Mouse (Mus musculus): ENCODE measurements at regions not wholly inside any gene's neighbourhood (a gene's known extent, or its start where the extent isn't known, plus 50 kb on each side); places are given as distances from the start of the nearest gene placed in this dataset.
"Not testable (repeated sequence)": the region's sequence is repeated elsewhere in the genome, so short reads cannot be mapped to it uniquely, and the experiment has no call there.

DNA sequence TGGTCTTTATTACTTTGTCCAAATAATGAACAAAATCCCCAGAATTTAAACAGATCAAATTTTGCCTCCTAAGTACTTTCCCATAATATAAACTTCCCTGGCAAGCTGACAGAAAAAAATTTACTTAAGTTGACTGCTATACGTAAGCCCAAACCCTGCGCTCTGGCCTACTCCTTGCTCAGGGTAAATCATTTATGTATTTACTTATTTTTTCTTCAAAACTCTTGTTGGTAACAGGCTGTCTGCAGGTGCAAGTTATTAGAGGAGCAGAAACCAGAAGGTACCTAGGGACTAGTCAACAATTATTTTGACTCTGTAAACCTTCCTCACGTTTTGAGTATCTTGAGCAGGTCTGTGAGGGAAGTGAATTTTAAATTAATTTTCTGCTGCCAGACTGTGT is 2615.7 kb downstream of the Poteg start:
- intact Hi-C loops (cut with DNase I), result no loop called here

DNA sequence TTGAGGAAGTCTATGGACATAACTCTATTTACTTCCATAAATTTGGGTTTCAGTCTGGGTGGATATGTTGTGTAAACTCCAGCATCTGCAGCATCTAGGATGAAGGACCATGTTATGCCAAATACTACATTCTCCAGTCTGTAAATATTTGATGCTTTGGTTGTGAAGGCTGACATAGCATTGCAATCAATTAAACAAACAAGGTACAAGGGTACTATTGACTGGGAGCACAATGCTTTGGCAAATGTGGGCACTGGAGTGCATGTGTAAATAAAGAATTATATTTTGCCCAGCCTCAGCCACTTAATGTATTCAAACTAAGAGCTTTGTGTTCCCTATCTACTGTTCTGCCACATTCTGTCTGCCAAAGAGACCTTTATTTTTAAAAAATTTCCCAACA is 2630.3 kb downstream of the Poteg start:
- intact Hi-C loops (cut with DNase I), result no loop called here

DNA sequence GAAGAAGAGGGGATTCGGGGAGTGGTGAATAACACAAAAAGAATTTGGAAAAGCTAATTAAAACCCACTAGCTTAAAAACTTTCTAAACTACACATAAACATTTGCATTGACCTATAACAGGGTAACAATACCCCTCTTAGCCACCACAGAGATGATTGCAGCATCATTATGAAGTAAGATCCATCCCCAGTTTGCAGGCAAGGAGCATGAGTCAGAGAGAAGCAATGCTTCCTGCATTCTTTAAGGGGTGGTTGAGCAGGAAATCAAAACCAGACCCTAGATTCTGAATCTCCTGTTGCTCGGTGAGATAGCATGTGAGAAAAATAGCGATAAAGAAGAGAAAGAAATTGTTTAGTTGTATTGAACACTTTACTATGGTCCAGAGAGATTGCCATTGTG is 2680.3 kb downstream of the Poteg start:
- intact Hi-C loops (cut with DNase I), result no loop called here

DNA sequence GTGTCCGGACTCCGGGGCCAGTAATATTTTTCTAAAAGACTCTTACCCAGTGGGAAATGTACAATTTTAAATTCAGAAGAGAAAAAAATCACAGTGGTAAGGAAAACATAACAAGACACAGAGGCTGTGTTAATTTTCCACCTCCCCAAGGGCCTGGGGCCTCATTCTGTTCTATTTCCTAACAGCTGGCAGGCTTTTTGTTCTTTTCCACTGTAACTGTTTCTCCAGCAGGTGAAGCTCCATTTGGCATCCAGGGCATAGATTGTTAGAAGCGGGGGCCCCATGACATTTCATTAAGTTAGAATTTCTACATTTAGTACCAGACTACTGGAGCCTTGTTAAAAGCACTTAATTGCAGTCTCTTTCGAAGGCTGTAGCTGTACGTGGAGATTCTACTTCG is 2687.5 kb downstream of the Poteg start:
- intact Hi-C loops (cut with DNase I), result no loop called here

DNA sequence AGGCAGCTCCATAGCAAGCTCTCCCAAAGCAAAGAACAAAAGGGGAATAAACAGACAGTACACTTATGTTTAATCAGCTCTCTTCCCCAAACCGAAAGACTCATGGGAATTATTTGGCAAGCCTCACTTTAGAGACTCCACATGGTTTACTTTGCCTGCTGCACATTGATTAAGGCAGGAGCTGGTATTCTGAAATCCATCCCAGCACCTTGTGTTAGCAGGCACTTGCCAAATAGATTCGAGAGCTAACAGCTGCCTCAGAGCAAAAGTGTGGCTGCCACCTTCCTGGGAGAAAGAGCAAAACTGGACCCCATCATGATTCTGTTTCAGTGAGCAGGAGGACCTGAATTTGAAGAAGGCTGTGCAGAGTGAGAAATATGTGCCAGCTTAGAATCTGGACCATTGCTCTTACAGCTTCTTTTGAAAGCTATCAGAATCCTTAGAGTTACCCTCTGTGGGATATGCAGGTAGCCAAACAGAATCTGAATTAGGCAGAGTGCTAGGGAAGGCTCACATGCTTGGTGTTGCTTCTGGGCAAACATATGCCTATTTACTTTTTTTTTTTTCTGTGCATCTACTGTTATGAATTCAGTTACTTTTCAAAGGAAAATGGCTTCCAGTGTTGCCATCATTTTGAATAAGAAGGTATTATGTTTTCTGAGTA is 2703.8 kb downstream of the Poteg start:
- intact Hi-C loops (cut with DNase I), result no loop called here

DNA sequence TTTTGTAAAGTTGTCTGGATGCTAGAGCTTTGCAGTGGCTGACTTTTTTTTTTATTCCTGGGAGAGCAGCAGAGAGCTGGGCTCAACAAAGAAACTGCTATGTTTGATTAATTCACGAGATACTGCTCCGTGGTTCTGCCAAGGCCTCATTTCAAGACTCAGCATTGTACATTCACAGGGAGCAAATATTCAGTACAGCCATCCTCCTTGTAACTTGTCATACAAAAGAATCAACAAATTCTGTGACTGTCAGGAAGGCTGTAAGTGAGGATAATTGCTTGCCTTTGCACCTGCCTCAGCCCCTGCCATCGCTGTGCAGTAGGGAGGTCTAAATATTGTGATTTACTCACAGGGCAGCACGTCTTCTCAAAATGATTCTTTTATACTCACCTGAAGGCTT is 2705.5 kb downstream of the Poteg start:
- intact Hi-C loops (cut with DNase I), result no loop called here

DNA sequence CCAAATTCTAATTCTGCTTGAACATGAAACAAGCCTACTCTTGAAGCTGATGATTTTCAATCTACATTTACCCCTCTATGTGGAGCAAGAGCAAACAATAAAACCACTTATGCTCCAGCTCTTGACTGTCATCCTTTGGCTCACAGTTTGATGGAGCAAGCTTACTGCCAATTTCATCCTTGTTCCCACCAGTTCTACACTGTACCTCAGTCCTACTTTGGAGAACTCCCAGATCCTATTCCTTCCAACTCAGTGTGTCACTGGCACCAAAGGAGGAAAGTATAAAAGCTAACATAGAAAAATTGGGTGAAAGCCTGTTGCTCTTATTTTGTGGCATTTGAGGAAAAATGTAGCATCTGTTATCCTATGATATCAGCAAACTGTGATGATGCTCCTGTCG is 2724.4 kb downstream of the Poteg start:
- intact Hi-C loops (cut with DNase I), result no loop called here

DNA sequence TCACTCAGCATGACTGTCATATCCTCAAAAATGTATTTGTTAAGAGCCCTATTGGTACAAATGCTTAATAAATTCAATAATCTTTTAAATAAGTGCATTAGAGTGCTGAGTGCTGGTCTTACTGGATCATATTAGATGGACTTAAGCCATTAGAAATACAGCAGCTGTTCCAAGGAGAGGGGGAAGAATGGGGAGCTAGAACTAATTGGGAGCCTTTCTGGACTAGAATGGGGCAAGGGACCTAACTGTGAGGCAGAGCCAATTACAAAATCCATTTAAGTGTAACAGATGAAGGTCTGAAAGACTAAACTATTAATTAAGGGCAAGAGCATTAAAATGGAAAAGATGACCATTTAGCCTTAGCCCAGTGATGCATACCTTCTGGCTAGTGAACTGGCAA is 2755.3 kb downstream of the Poteg start:
- intact Hi-C loops (cut with DNase I), result not testable (repeated sequence)

DNA sequence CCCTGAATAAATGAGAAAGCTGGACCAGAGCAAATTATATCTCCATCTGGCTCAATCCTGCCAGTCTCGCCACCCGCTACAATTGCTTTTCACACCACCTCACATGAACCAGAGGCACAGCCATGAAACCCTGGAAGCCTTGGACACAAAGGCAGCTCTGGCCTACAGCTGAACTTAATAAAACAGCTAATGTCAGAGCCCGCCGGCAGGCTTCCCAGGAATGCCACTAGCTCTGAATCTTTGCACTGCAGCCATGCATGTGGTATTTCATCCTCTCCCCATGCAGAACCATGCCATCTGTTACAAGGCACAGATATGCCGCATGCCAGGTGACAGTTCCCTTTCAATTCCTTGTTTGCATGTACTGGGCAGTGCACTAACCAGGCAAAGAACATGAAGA is 2779.9 kb downstream of the Poteg start:
- intact Hi-C loops (cut with DNase I), result no loop called here

DNA sequence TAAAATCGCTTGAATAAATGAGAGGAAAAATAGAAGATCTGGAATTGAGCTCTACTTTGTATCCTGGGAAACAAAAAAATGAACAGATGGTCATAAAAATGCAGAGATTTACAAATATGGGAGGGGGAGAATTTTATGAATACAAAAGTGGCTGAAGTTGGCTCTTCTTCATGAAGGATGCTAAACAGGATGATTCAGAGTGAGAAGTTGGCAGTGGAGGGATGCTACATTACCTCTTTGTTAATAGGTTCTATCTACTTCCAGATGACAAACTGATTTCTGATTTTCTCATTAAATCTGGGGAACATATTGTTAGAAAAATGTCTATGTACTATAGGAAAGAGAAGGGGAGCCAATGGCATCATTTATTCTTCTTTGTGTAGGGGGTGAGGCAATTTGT is 2785.8 kb downstream of the Poteg start:
- intact Hi-C loops (cut with DNase I), result loop anchor here (10.0 kb wide), 1 partner anchor 692 kb away; no protein-coding TSS in a partner anchor

DNA sequence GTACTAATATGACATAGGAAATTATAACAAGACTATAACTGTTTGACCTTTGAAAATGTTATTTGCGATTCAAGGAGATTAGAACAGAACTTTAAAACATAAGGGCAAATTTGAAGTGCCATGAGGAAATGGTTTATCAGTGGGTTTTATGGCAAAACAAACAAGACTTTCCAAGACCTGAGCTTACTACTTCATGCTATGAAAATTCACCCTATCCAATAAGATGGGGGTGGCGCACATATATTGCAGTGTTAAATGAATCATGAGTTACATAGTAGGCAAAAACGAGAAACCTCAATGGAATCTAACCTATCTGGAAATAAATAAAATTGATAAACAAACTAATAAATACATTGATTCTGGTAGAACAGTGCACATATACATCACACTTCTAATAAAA is 2804.3 kb downstream of the Poteg start:
- intact Hi-C loops (cut with DNase I), result no loop called here

DNA sequence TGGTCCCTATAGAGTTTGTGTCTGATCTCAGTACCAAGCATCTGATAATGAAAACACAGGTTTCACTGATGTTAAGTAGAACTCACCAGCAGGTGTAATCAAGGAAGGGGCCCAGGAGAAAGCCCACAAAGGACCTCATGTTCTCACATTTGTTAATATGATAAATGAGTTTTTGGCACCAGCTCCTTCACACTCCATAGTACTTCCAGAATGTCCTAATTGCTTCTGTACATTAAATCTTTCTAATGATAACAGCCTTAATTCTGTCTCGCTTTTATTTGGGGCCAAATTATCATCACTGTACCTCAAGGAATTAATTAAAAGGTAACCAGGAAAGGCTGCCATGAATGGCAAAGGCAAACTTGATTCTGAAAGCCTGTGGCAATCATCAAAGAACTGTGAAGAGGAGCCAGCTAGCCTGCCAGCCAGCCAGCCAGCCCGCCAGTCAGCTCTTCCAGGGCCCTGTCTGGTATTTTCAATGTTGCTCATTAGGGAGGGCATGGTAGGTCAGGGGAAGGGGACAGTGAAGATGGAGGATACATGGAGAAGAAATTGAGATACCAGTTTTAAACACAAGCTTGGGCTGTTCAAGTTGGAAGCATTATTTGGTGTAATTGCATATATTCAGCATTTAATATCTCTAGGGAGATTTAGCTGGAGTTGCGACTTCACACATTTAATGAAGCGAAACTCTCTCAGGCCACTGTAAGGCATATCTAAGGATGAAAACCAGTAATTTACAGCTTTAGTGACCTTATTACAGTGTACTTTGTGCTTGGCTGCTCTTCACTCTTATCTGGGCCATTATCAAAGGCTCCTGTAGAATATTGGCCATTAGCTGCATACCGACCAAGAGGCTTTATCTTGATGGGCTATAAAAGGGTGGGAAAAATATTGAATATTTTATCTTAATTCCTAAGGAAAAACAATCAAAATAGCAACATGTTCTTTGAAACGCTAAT is 2822.8 kb downstream of the Poteg start:
- intact Hi-C loops (cut with DNase I), result no loop called here

DNA sequence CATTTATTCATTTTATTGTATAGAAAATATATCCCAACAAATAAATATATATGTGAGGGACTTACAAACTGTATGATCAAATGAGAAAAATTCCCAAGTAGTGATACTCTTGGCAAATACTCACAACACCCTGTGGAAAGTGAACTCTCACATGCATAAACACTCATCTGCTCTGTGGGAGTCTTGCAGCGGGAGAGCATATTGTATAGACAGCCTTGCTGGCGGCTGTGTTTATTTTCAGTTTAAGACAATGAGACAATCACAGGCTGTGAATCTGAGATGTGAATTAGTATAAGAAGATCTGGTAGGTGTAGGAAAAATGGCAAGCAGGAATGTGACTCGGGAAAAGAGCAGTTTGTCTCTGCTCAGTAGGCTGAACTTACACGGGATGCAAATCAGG is 2841.7 kb downstream of the Poteg start:
- intact Hi-C loops (cut with DNase I), result no loop called here

DNA sequence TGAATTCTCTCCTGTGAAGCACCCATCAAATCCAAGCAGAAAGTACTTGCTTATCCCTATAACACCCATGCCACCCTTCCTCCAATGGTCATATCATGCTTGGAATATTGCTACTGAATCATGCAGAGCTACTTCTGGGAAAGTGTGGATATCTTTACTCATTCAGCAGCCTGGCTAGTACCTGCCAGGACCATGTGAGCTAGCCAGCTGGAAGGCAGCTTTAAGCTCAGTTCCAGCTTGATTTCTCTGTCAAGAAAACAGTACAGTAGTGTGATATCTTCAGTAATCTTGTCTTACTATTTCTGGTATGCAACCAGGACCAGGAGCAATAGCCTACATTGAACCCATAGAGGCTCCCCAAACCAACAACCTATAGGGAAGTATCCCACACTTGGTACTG is 2883.7 kb downstream of the Poteg start:
- intact Hi-C loops (cut with DNase I), result no loop called here

DNA sequence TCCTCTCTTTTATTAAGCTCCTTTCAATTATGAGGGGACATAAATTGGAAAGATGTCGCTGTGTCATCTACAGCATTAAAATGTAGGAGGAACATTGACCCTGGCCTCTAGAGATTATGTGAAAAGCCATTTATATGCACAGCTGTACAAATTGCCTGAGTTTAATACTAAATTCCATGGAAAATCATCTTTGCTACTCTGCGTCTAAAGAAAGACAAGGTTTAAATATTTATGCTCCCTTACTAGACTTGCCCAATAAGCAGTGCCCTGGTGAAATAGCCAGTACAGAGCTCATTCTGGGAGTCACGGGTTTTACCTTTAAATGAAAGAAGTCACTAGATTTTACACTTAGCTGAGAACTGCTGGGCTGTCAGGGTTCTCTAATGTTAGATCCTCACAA is 2885.9 kb downstream of the Poteg start:
- intact Hi-C loops (cut with DNase I), result no loop called here

DNA sequence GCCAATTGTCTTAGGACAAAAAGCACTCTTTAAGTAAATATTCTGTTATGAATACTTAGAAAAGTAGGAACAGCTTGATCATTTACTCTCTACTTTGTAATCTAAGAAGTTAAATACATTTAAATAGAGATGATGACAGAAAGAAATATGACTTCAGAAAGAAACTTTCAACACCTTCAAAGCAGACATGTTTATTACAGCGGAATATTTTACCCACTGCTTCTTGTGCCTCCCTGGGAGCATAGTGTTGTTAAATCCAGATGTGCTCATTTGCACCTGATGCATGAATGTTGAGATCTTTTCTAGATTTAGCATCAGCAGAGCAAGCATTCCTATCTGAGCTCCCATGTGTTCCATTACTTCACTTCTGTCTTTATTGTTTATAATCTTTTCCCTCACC is 2912.0 kb downstream of the Poteg start:
- intact Hi-C loops (cut with DNase I), result no loop called here

DNA sequence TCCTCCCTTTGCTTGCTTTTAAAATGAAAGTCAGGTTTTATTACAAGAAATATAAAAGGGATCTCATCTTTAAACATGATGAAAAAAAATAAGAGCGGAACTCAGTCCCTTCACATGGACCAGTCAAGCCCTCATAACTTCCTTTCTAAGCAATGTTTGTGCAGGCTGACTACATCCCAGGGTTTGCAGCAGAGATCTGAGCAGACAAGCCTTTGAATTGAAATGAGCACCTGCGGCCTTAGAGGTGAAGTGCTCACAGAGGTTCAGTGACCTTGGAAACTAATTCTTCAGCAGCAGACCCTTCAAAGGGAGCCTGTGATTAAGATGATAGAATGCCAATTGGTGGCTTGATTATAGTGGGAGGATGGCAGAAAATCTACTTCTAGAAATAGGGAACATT is 2918.3 kb downstream of the Poteg start:
- intact Hi-C loops (cut with DNase I), result no loop called here

DNA sequence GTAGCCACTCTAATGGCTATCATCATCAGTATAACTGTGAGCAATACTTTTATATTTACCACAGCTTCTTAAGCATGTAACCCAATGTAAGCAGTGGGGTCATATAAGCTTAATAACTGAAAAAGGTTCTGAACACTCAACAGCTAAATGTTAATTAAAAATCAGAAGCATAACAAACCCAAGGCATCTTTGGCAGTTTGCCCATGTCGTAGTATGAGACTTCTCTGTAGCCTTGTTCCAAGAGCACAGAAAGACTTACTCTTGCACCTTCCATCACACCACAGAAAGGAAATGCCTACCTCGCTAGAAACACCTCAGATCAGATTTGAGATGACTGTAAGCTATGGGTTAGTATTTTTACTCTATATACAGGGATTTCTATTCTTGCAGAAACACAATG is 2944.5 kb downstream of the Poteg start:
- intact Hi-C loops (cut with DNase I), result no loop called here

DNA sequence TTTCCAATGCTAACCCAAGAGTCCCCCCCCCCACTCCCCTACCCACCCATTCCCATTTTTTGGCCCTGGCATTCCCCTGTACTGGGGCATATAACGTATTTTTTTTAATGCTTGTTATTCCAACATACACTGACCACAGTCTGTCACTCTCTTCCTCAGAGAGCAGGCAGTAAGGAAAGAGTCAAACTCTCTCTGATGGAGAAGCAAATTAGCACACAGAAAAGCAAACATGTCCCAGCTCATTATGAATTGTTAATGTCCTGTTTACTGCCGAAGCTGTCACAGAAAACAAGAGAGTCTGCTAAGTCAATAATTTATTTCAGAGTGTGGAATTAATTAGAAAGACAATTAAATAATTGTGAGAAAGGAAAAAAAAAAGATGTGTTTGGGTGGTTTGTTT is 2989.1 kb upstream of the 5930422O12Rik start:
- intact Hi-C loops (cut with DNase I), result no loop called here

DNA sequence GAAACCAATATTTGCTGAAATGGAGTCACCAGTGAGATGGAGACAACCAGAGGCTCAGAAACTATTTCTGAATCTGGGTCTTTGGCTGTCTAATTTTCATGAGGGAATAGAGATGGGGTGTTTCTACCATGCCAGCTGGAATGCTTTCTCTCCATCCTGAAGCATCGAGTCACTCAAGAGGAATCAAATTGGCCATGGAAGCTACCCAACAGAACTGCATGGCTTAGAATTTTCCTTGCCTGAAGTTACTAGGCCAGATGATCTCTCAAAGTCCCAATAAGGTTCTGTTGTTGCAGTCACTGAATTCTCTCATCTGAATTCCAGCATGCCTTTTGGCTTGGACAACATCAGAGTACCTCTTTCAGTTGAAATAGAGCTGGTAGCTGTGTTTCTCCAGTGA is 2986.7 kb upstream of the 5930422O12Rik start:
- intact Hi-C loops (cut with DNase I), result no loop called here

DNA sequence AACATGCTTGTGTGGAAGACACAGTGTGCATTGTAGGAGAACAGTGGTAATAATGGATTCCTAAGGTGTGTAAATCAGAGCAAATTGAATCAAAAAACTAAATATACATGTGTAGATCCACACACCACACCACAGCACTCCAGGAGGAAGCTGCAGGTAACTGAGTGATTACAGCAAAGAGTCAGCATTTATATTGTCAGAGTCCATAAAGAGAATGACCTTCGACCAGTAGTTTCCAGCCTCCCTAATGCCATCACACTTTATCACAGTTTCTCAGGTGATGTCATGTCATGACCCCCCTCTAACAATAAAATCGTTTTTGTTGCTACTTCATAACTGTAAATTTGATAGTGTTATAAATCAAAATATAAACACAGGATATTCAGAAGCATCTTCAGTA is 2984.6 kb upstream of the 5930422O12Rik start:
- intact Hi-C loops (cut with DNase I), result no loop called here

DNA sequence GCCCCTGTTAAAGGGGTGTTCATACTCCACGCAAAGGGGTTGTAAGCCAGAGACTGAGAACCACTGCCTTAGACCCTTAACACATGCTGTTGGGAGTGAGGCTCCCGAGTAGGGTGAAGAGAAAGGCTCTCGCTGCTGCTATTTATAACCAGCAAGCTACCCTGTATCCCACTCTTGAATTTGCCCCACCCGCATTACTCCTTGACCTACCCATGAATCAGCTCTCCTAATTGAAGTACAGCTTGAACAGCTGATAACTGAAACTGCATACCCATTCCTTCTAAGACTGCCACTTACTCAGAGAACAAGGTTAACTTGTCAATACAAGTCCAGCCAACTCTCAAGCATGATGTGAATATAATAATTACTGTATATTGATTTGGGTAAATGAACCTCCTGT is 2984.2 kb upstream of the 5930422O12Rik start:
- intact Hi-C loops (cut with DNase I), result no loop called here

DNA sequence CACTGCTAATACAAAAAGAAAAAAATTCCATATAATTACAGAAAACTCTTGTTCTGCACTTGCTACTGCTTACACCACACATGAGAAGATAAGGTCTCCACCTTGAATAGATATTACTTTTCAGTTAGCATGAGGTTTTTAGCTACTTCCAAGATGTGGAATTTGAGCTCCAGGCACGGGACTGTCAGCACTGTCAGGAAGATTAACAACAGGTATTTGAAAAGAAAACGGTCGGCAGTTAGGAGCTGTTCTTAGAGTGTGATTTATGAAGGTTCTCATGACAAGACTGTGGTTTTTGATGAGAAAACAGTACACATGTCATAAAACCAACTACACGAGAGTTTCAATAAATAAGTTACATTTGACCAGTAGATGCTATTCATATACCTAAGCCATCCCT is 2970.4 kb upstream of the 5930422O12Rik start:
- intact Hi-C loops (cut with DNase I), result no loop called here

Measured in adrenal gland (tissue).